Mouse (Mus musculus): ENCODE data around the gene Ssh3.
"Not testable (repeated sequence)": the region's sequence is repeated elsewhere in the genome, so short reads cannot be mapped to it uniquely, and the experiment has no call there.

Ssh3 gene

GRCm38 (mm10) chr19:4248683-4249082 lies 20.3 kb downstream of the Ssh3 start:
- DNase-seq (ENCODE audit: inconsistent age in 2 of 2, low spot score in 1 of 2) = not testable (repeated sequence)

- DNase-seq (ENCODE audit: inconsistent age in 2 of 2, low spot score in 1 of 2) = no peak
Observed at GRCm38 (mm10) chr19:4247010-4247409, 22.0 kb downstream of the Ssh3 start.

GRCm38 (mm10) chr19:4244775-4245174 lies 24.2 kb downstream of the Ssh3 start:
- DNase-seq (ENCODE audit: inconsistent age in 2 of 2, low spot score in 1 of 2) = no peak

GRCm38 (mm10) chr19:4242416-4242815 lies 26.6 kb downstream of the Ssh3 start:
- no peak for DNase-seq (ENCODE audit: inconsistent age in 2 of 2, low spot score in 1 of 2)

GRCm38 (mm10) chr19:4240247-4240668 lies 28.7 kb downstream of the Ssh3 start:
- no peak for DNase-seq (ENCODE audit: inconsistent age in 2 of 2, low spot score in 1 of 2)

GRCm38 (mm10) chr19:4234548-4234947 lies 34.4 kb downstream of the Ssh3 start:
- DNase-seq (ENCODE audit: inconsistent age in 2 of 2, low spot score in 1 of 2) = no peak

GRCm38 (mm10) chr19:4232651-4233050 lies 36.3 kb downstream of the Ssh3 start:
- DNase-seq (ENCODE audit: inconsistent age in 2 of 2, low spot score in 1 of 2) = peak in 1 of 2 experiments; percentile 25

- DNase-seq (ENCODE audit: inconsistent age in 2 of 2, low spot score in 1 of 2) = no peak
Observed at GRCm38 (mm10) chr19:4232186-4232572, 36.8 kb downstream of the Ssh3 start.

- peak; percentile 98 to 99 for DNase-seq (ENCODE audit: inconsistent age in 2 of 2, low spot score in 1 of 2)
Observed at GRCm38 (mm10) chr19:4231253-4232185, 37.5 kb downstream of the Ssh3 start, which contains the start of gene Pold4. Gene Pold4 (plus strand): TSS chr19:4231899.

GRCm38 (mm10) chr19:4230415-4230814 lies 38.6 kb downstream of the Ssh3 start:
- DNase-seq (ENCODE audit: inconsistent age in 2 of 2, low spot score in 1 of 2) = peak; percentile 76 to 86

GRCm38 (mm10) chr19:4229451-4230076 lies 39.4 kb downstream of the Ssh3 start:
- DNase-seq (ENCODE audit: inconsistent age in 2 of 2, low spot score in 1 of 2) = peak; percentile 36 to 57

GRCm38 (mm10) chr19:4228891-4229290 lies 40.1 kb downstream of the Ssh3 start:
- DNase-seq (ENCODE audit: inconsistent age in 2 of 2, low spot score in 1 of 2) = no peak

GRCm38 (mm10) chr19:4227894-4228678 lies 40.9 kb downstream of the Ssh3 start:
- peak; percentile 79 to 94 for DNase-seq (ENCODE audit: inconsistent age in 2 of 2, low spot score in 1 of 2)

- DNase-seq (ENCODE audit: inconsistent age in 2 of 2, low spot score in 1 of 2) = no peak
Observed at GRCm38 (mm10) chr19:4227446-4227845, 41.5 kb downstream of the Ssh3 start.

GRCm38 (mm10) chr19:4226779-4227178 lies 42.2 kb downstream of the Ssh3 start:
- DNase-seq (ENCODE audit: inconsistent age in 2 of 2, low spot score in 1 of 2) = peak in 1 of 2 experiments; percentile 28

- peak; percentile 58 to 72 for DNase-seq (ENCODE audit: inconsistent age in 2 of 2, low spot score in 1 of 2)
Observed at GRCm38 (mm10) chr19:4222165-4222564, 46.8 kb downstream of the Ssh3 start.

GRCm38 (mm10) chr19:4220957-4221743 lies 47.8 kb downstream of the Ssh3 start:
- DNase-seq (ENCODE audit: inconsistent age in 2 of 2, low spot score in 1 of 2) = peak in 1 of 2 experiments; percentile 52

- peak; percentile 27 to 40 for DNase-seq (ENCODE audit: inconsistent age in 2 of 2, low spot score in 1 of 2)
Observed at GRCm38 (mm10) chr19:4220416-4220815, 48.6 kb downstream of the Ssh3 start.

- DNase-seq (ENCODE audit: inconsistent age in 2 of 2, low spot score in 1 of 2) = no peak
Observed at GRCm38 (mm10) chr19:4219943-4220342, 49.0 kb downstream of the Ssh3 start.

- DNase-seq (ENCODE audit: inconsistent age in 2 of 2, low spot score in 1 of 2) = no peak
Observed at GRCm38 (mm10) chr19:4218784-4219183, 50.2 kb downstream of the Ssh3 start.

Measured in adrenal gland, adult (tissue).